In the genomic region with DNA sequence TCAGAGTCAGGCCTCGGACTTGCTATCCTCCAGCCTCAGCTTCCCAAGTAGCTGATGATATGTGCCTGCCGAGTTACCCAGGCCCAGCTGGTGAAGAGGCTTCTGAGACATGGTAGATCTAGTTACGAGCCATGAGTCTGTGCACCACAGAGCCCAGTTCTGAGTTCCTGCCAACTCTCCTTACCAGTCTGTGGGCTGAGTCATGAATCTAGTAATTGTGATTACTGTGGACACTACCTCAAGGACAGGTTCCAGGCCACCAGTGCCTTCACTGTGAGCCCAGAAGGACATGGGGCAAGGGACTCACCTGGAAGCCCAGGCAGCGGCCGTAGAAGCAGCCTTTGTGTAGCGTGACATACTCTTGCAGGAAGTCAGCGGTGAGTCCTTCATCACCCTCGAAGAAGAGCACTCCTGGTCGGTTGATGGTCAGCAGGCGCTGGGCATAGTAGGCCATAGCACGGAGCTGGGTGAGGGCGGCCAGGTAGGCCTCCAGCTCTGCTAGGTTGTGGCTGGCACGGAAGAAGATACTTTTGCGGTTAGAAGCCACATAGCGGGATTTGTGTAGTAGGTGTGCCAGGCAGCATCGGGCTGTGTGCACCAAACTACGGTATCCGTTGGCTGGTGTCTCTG, we compare ENCODE assay signal across 23 mouse cellular contexts. TPM values are rescaled to one million over a fixed set of nuclear protein-coding genes. Genes with fewer than 3 reads are reported as not detected.
DNase-seq lines count a peak whose midpoint lies in the region; ATAC-seq lines count a peak whose summit lies in the region.
"Had no signal": no experiment of that assay in that cellular context is flagged by ENCODE, and none has a peak within 500 bp of the region (broad histone marks: within the 10 kb centered on the region; RNA-seq: fewer than 3 reads in every experiment).

No protein-coding gene starts in this region.

- H3K4me1 ChIP-seq in heart, embryonic 15.5 days (replicated peaks), result peaks cover 49% of the 10 kb centered on the region
- peaks cover 19% of the 10 kb centered on the region for H3K4me1 ChIP-seq in midbrain, embryonic 10.5 days

- H3K27me3 ChIP-seq in heart, embryonic 15.5 days, result no peaks in the 10 kb centered on the region
- peaks cover 8% of the 10 kb centered on the region; the same call in 1 of the 2 replicates for H3K27me3 ChIP-seq in midbrain, embryonic 10.5 days (ENCODE audit: low read depth, poor library complexity, severe bottlenecking)
- H3K27me3 ChIP-seq: limb, embryonic 13.5 days; midbrain, embryonic 13.5 days had no signal

- peak overlapping the region; percentile 81; the same call in 1 of the 2 replicates for H3K27ac ChIP-seq in heart, embryonic 15.5 days
- no peak overlapping the region for H3K27ac ChIP-seq in midbrain, embryonic 10.5 days (replicated peaks)
- H3K27ac ChIP-seq: limb, embryonic 13.5 days; midbrain, embryonic 13.5 days had no signal

- no peak overlapping the region for H3K4me2 ChIP-seq in heart, embryonic 15.5 days
- H3K4me2 ChIP-seq: limb, embryonic 13.5 days; midbrain, embryonic 13.5 days had no signal

- DNase-seq in cerebellum, adult 11-12 months, result peak; percentile 23
- DNase-seq in cerebellum, postnatal 14 days, result no peak
- no peak for DNase-seq in heart, postnatal 4 days
- peak; percentile 53 for DNase-seq in 3134 (ENCODE audit: extremely low read depth, insufficient read length, low spot score)
- peak; percentile 76 for DNase-seq in adrenal gland, postnatal 14 days
- DNase-seq in midbrain, embryonic 10.5 days (ENCODE audit: low spot score), result no peak
- DNase-seq: B cell, adult 2 months; kidney, adult 8-10 months; liver, postnatal 0 days; spleen, adult 18-20 months; thymus, postnatal 25 days had no signal

- peaks cover 19% of the 10 kb centered on the region for H3K36me3 ChIP-seq in heart, embryonic 15.5 days
- H3K36me3 ChIP-seq in midbrain, embryonic 10.5 days, result peaks cover 51% of the 10 kb centered on the region

- WGBS in heart, embryonic 15.5 days, result 89% methylated on average over 18 of the region's 18 CpGs
- WGBS in midbrain, embryonic 10.5 days, result 93% methylated on average over 18 of the region's 18 CpGs

- H3K9ac ChIP-seq in heart, embryonic 15.5 days, result no peak overlapping the region
- H3K9ac ChIP-seq: limb, embryonic 13.5 days; liver, postnatal 0 days; midbrain, embryonic 13.5 days had no signal

- ATAC-seq in heart, embryonic 15.5 days (replicated peaks; ENCODE audit: insufficient number of reproducible peaks, insufficient read depth, low FRiP score, low read depth), result no peak
- ATAC-seq in erythroid progenitor cell, adult 5-6 weeks (replicated peaks; ENCODE audit: low FRiP score, poor library complexity, severe bottlenecking), result no peak
- ATAC-seq: liver, postnatal 0 days; midbrain, embryonic 13.5 days had no signal

- H3K9me3 ChIP-seq in heart, embryonic 15.5 days (replicated peaks), result no peaks in the 10 kb centered on the region
- no peaks in the 10 kb centered on the region for H3K9me3 ChIP-seq in midbrain, embryonic 10.5 days (replicated peaks)
- H3K9me3 ChIP-seq: limb, embryonic 13.5 days; midbrain, embryonic 13.5 days had no signal

- H3K4me3 ChIP-seq in heart, embryonic 15.5 days, result no peak overlapping the region
- no peak overlapping the region for H3K4me3 ChIP-seq in midbrain, embryonic 10.5 days
- H3K4me3 ChIP-seq: limb, embryonic 13.5 days; midbrain, embryonic 13.5 days; myocyte had no signal

RNA-seq across cellular contexts. Expression of a gene that starts 10.6 kb away (rescaled TPM):
- 5.6 and 7.7 TPM in 2 replicates for polyA plus RNA-seq in heart, embryonic 15.5 days (2015; fragmentation: Nextera tagmentation; extraction: Ambion mirVana)
- total RNA-seq in heart, postnatal 4 days (2021), result 10 to 100 TPM; 20.8 to 22.6 TPM
- 400 and 439 TPM in 2 replicates for total RNA-seq in adrenal gland, postnatal 14 days (2021)
- polyA plus RNA-seq in midbrain, embryonic 10.5 days (2016; fragmentation: Nextera tagmentation; extraction: Ambion mirVana), result 4.7 and 7.0 TPM in 2 replicates
- total RNA-seq in erythroid progenitor cell, adult 5-6 weeks (2015; ENCODE audit: low replicate concordance), result 1.1 and 10.9 TPM in 2 replicates
- total RNA-seq in erythroid progenitor cell, adult 5-6 weeks (2017; ENCODE audit: low replicate concordance), result 0.23 and 13.1 TPM in 2 replicates

RNA-seq across cellular contexts. Expression of a gene that starts 18.4 kb away (rescaled TPM):
- polyA plus RNA-seq in heart, embryonic 15.5 days (2015; fragmentation: Nextera tagmentation; extraction: Ambion mirVana), result 0.22 and 1.1 TPM in 2 replicates
- total RNA-seq in heart, postnatal 4 days (2021), result not detected
- not detected in 2 replicates for total RNA-seq in adrenal gland, postnatal 14 days (2021)
- polyA plus RNA-seq in midbrain, embryonic 10.5 days (2016; fragmentation: Nextera tagmentation; extraction: Ambion mirVana), result not detected in 2 replicates
- not detected in 2 replicates for total RNA-seq in erythroid progenitor cell, adult 5-6 weeks (2015; ENCODE audit: low replicate concordance)
- not detected in 2 replicates for total RNA-seq in erythroid progenitor cell, adult 5-6 weeks (2017; ENCODE audit: low replicate concordance)
- total RNA-seq: adrenal gland, adult 18-20 months; heart, postnatal 10 days; left cerebral cortex, adult 8-10 months; neutrophil, adult 5-6 weeks had no signal
- polyA plus RNA-seq: gonadal fat pad, adult 2 months; liver, postnatal 0 days; myocyte had no signal

RNA-seq across cellular contexts. Expression of a gene that starts 24.8 kb away (rescaled TPM):
- 0.28 and 0.51 TPM in 2 replicates for polyA plus RNA-seq in heart, embryonic 15.5 days (2015; fragmentation: Nextera tagmentation; extraction: Ambion mirVana)
- total RNA-seq in heart, postnatal 4 days (2021), result not detected
- 0.53 TPM in 1 of 2 replicates, not detected in the other for total RNA-seq in adrenal gland, postnatal 14 days (2021)
- polyA plus RNA-seq in midbrain, embryonic 10.5 days (2016; fragmentation: Nextera tagmentation; extraction: Ambion mirVana), result 0.31 and 0.37 TPM in 2 replicates
- total RNA-seq in erythroid progenitor cell, adult 5-6 weeks (2015; ENCODE audit: low replicate concordance), result not detected in 2 replicates
- total RNA-seq in erythroid progenitor cell, adult 5-6 weeks (2017; ENCODE audit: low replicate concordance), result not detected in 2 replicates
- total RNA-seq: adrenal gland, adult 18-20 months; heart, postnatal 10 days; layer of hippocampus, adult 8-10 months; left cerebral cortex, adult 8-10 months; neutrophil, adult 5-6 weeks had no signal
- polyA plus RNA-seq: embryonic facial prominence, embryonic 11.5 days; gonadal fat pad, adult 2 months; liver, postnatal 0 days had no signal

Comparison
In these comparisons a context has a peak if more than half of its experiments do, and no peak if none do; other contexts are left out.
1. DNase-seq: peak in cerebellum, adult 11-12 months (single experiment), 3134 (single experiment) and adrenal gland, postnatal 14 days (single experiment); none in cerebellum, postnatal 14 days (0 of 2), heart, postnatal 4 days (single experiment) and midbrain, embryonic 10.5 days (single experiment).
2. RNA of a gene that starts 10.6 kb away (total RNA-seq): 400 to 439 TPM in adrenal gland, postnatal 14 days; 20.8 to 22.6 TPM in heart, postnatal 4 days and 0.23 to 13.1 TPM in erythroid progenitor cell, adult 5-6 weeks; every median in the first group is over 10 times any median in the second.